Mouse (Mus musculus) right cerebral cortex, postnatal 36 days (tissue): Measurements from ENCODE around the gene Il22.
A peak's percentile ranks its signal among the peaks of the same experiment; 100 is the strongest.
"Not testable (repeated sequence)": the region's sequence is repeated elsewhere in the genome, so short reads cannot be mapped to it uniquely, and the experiment has no call there.

Source experiments
- DNase-seq, 2 experiments: peaks; one replicate each; pipeline ENCODE4 v3.0.0; 2022; ENCODE audit warnings: low spot score in 2 of 2, mixed read lengths in 1 of 2

The Il22 gene

DNA sequence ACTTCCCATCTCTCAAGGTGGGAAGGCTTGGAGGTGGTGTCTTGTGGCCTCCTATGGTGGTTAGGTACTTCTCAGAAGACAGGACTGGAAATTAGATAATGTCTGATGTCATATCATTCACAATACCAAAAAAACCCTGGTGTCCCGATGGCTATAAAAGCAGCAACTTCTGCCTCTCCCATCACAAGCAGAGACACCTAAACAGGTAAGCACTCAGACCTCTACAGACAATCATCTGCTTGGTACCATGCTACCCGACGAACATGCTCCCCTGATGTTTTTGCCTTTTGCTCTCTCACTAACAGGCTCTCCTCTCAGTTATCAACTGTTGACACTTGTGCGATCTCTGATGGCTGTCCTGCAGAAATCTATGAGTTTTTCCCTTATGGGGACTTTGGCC, at the start of gene Il22:
Gene Il22, plus strand, starts transcription at position 301 of the 400 bp plus-strand sequence.
- no peak for DNase-seq

DNA sequence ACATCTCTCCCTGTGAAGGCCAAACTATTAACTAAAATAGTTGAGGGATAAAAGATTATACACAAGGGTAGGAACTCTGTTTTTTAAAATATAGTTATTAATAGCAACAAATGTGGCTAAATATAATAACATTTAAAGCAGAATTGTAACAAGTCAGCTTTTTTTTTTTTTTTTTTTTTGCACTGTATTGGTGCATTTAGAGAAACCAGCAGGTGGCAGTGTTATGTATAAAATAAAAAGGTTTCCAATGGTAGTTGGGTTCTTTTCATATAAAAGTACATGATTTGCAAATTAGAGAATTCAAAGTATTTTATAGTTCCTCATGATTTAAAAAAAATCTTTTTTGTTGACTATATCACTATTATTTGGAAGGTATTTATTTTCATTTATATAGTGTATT, 48.8 kb upstream of the Il22 start:
- no peak for DNase-seq

DNA sequence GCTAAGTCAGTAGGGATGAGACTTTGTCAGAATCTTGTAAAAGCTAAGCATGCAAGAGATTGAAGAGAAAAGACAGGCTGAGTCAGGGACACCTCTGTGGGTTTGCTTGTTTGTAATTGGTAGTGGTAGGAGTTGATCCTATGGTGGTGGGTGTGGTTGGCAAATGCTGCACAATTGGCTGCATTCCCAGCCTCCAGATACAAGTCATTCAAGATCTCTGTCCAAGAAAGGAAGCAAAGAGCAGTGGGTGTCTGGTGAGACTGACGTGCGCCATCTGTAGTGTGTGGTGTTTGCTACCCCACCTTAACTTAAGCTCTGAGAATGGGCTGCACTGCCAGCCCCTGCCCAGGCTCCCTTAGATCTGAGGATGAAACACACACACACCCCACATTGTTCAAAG, 43.6 kb upstream of the Il22 start:
- DNase-seq: peak; percentile 78 to 85

DNA sequence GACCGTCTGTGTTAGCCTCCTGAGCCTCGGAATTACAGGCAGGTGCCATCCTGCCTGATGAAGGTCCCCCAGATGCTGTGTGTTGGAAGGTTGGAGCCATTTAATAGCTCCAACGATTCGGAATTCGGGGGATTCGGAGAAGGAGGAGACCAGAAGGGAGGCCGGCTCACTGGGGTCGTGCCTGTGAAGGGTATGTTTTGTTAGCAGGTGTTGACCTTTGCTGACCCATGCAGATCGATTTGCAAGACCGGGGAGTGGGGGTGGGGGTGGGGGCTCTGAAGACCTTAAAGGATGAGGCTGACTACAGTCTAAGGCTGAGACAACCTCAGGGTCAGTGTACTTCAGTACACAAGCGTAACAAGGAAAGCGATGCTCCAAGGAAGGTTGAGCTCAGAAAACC, 35.5 kb upstream of the Il22 start:
- DNase-seq: no peak

DNA sequence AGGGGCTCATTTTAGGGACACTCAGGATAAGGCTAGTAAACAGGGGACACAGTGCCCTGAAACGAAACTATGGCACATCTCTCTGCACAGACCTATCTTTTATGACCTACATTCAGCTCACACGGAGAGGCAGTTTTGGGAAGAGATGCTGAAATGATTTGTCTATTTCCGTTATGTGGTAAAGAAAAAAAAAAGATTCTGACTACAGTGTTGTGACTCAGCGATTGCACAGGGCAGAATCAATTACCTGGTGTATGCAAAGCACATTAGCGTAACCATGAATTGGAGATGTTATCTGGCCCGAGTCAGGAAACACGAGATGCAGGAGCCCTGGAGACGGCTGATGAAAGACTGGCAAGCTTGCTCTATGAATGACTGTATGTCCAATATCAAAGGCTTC, 32.3 kb upstream of the Il22 start:
- no peak for DNase-seq

DNA sequence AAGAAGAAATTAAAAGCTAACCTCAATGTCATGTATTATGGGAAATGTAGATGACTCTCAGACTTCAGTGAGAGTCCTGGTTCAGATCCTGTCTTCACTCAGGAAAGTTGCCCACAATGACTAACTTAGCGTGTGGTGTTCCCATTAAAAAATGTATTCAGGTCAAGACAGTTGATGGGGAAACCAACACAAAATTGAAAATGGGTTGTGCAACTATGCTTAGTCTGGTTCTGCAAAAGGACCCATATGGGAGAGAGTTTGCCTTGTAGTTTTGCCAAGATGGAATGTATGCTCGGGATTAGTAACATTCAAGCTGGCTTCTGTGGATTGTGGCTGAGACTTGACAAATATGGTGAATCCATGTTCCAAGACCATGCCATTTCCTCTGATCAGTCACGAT, 31.9 kb upstream of the Il22 start:
- no peak for DNase-seq

DNA sequence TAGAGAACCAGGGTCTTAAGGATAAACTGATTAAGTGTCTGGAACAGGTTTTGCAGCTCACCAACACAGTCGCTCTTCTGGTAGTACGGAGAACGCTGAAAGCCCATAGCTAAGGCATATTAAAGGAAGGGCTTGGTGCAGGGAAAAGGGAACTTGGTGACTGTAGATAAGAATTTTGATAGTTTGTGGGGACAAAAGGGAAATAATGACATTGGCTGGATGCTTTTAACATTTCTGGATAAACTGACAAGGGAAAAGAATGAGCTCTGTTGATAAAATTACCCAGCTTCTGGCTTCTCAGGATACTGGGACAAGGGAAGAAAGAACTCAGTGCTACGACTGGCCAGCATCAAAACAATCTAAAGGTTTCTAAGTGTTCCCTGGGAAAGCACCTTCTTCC, 29.2 kb upstream of the Il22 start:
- DNase-seq: not testable (repeated sequence)

DNA sequence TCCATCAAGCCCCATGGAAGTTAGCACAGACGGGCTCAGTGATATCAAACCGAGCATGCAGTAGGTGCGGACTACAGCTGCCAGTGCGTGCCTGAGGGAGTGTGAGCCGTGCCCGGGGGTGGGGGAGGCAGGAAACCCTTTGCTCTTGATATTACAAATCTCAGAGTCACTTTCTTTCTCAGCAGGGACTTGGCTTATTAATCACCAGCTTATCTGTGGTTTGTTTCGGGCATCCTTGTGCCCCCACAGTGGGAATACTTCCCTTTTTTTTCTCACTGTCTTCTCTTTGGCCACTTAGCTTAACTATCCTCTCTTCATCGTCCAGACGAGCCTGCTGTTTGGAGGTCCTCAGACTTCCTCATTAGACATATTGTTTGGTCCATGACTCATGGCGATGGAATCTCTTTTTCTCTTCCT, 26.0 kb upstream of the Il22 start:
- DNase-seq: no peak

DNA sequence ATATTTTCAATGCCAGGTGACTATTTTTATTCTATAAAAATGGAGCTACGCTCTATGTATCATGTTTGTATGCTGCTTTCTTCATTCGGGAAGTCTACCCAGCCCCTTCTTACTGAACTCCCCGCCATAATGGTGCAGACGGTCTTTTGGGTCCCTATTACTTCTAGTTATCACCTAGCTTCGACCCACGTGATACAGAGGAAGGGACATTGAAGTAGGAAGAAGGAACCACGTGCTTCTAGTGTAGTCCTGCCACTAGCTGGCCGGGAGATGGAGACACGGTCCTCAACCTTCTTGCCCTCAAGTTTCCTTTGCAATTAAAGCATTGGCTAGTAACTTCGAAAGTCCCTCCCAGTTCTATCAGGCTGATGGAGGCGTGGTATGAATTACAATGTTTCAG, 25.5 kb upstream of the Il22 start:
- no peak for DNase-seq

DNA sequence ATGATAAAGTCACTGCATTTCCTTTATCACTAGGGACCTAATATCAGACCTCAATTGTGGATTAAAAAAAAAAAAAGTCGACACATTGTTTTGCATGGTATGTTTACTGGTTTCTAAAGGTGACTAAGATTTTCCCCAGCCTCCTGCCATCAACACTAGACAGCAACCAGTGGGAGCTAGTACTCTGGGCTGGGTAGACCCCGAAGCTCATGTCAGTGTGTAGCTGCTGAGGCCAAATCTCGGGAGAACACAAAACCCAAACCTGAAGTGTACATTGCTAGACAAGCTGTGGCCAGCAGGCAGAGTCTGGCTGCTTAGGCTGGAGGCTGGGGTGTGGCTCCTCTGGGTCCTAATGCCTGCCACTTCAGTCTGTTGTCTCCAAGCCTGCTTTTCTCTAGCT, 9.6 kb upstream of the Il22 start:
- not testable (repeated sequence) for DNase-seq

DNA sequence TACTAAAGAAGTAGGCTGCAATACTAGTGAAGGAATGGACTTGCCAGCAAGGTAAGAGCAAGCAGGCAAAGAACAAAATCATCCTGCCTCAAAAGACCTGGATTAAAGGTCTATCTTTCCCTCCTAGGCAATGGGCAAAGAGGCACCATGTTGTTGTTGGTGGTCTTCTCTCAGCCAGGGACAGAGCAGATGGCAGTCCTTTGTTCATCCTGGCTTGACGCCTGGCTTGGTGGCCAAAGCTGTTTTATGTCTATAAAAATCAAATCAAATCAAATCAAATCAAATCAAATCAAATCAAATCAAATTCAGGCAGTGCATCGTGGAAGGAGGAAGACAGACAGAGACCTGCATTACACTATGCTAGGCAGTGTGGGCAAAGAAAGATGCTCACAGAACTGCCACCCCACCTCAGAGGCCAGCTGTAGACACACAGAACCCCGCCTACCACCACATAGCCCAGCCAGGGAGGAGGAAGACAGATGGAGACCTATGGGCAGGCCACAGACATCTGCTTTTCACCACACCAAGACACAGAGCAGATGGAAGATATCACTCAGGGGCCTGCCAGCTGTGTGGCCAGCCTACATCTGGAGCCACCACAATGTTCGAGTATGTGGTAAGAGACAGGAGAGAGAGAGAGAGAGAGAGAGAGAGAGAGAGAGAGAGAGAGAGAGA, 11.1 kb downstream of the Il22 start:
- DNase-seq: not testable (repeated sequence)

DNA sequence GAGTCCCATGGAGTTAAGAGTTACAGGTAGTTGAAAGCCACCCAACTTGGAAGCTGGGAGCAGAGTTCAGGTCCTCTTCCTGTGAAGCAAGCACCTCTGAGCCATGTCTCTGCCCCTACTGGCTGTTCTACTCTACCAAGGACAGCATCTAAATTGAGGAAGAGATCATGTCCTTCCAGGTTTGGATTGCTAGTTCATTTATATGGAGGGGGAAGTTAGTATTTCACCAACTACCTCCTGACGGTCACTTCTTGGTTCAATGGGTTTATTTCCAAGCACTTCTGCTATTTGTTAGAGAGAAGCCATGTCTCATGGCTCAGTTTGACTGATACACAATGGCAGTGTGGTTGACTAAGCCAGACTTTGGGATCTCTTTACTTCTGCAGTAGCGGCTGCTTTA, 22.9 kb downstream of the Il22 start:
- DNase-seq: not testable (repeated sequence)

DNA sequence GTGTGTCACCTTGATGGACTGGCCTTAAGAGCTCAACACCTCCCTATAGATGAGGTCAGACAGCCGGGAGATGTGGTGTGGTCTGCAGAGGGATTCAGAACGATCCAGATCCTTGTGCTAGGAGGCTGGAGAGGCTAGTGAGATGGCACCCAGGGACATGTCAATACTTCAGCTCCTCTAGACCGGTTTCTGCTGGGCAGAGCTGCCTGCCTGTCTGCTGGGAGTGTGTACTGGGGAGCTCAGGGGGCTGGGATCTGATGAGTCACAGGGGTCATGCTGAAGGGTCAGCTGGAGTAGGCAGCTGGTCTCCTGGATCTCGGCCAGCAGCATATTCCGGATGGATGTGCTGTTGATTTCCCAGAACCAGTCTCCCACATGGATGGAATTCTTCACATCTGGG, 27.9 kb downstream of the Il22 start:
- not testable (repeated sequence) for DNase-seq

DNA sequence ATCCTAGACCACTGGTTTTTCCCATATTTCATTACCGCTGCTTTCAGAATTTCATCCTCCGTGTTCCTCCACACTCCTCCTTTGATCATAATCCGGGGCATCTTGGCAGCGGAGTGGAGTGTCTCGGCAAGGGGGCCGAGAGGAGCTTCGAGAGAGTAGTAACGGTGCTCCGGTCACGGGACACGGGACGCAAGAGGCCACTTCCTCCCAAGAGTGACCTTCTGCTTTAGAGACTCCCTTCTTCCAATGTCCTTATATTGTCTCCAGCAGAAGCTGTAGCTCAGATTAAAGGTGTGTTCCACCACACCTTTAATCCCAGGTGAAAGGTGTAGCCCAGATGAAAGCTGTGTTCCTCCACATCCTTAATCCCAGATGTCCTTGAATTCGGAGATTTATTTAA, 35.9 kb downstream of the Il22 start, which contains the start of gene Gm32717:
Gene Gm32717, minus strand, starts transcription at position 101 of the 400 bp plus-strand sequence.
- DNase-seq: not testable (repeated sequence)

DNA sequence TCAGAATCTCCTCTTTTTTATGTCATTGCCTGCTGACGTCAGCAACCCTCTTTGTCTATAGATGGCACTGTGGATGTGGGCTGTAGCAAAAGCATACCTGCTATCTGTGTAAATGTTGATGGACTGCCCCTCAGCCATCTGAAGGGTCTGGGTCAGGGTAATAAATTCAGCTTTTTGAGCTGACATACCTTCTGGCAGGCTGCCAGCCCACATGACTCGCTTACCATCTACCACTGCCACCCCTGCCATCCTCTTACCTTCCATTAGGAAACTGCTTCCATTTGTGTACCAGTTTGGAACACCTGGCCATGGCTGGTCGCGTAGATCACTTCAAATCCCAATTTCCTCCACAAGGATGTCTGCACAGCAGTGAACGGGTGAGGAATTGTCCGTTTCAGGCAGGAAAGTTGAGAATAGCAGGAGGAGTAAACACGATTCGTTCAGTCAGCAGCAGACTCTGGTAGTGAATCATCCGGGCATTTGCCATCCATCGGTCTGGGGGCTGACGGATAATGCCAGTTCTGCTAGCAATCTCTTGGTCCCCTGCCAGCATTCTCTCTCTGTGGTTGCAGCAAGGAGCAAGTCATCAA, 44.4 kb downstream of the Il22 start:
- DNase-seq: peak in 1 of 2 experiments; percentile 19

DNA sequence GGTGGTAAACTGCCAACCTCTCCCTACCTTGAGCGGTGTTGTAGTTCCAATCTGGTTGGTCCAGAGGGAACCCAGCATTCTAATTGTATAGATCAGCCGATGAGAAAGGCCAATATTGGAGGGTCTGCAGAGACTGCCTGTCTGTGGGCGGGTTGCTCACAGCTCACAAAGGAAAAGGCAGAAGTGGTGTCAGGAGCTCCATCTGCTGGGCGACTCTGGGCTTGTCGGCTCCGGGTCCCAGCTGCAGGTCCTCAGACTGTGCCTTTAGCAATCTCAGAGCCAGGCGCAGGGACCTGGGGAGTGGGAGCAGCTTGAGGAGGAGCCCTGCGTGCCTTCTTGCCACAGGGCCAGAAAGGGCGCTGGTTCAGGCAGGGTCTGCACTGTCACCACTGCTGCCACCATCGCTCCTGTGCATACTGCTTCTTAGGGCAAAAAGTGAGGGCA, 46.1 kb downstream of the Il22 start:
- DNase-seq: no peak

DNA sequence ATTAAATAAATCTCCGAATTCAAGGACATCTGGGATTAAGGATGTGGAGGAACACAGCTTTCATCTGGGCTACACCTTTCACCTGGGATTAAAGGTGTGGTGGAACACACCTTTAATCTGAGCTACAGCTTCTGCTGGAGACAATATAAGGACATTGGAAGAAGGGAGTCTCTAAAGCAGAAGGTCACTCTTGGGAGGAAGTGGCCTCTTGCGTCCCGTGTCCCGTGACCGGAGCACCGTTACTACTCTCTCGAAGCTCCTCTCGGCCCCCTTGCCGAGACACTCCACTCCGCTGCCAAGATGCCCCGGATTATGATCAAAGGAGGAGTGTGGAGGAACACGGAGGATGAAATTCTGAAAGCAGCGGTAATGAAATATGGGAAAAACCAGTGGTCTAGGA, 53.6 kb downstream of the Il22 start, which contains the start of gene Gm32802:
Gene Gm32802, plus strand, starts transcription at position 301 of the 400 bp plus-strand sequence.
- not testable (repeated sequence) for DNase-seq
